Mouse (Mus musculus): ENCODE measurements at regions not wholly inside any gene's neighbourhood (a gene's known extent, or its start where the extent isn't known, plus 50 kb on each side); places are given as distances from the start of the nearest gene placed in this dataset.

DNA sequence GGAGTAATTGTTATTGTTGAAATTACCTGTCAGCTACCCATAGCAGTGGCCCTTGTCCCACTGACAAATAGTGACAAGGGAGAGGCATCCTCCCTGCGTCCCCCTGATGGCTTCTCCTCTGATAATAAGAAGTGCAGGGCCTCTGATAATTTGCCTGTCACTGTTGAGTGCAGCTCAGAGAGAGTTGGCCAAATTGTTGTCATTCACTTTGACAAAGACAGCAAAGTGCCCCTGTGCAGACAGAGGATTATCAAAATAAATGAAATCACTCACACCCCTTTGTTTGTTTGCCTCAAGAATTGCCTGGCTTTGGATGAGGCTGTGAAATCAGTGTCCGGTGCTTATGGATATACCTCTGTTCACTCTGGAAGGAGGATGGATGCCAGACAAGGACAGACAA is 266.3 kb downstream of the Meis1 start:
- ATAC-seq (ENCODE audit: low FRiP score): no peak
- 37% methylated on average over 2 of the region's 2 CpGs for WGBS
- Histone ChIP-seq H3K36me3 (replicated peaks; ENCODE audit: control insufficient read depth, insufficient read depth) (no peaks in the 10 kb centered on the region), H3K4me1 (replicated peaks; ENCODE audit: control insufficient read depth, insufficient read depth, low read length) (peaks cover 70% of the 10 kb centered on the region), H3K9ac (peak overlapping the region; percentile 5; the same call in 1 of the 2 replicates), H3K4me3 (replicated peaks; ENCODE audit: low read length) (no peak overlapping the region), H3K27ac (peak overlapping the region; percentile 90), H3K9me3 (ENCODE audit: control insufficient read depth, low read length) (no peaks in the 10 kb centered on the region), H3K27me3 (ENCODE audit: control insufficient read depth, insufficient read depth, low read length) (no peaks in the 10 kb centered on the region), H3K4me2 (replicated peaks) (peak overlapping the region; percentile 54)
- DNase-seq (ENCODE audit: low spot score): peak; percentile 32

DNA sequence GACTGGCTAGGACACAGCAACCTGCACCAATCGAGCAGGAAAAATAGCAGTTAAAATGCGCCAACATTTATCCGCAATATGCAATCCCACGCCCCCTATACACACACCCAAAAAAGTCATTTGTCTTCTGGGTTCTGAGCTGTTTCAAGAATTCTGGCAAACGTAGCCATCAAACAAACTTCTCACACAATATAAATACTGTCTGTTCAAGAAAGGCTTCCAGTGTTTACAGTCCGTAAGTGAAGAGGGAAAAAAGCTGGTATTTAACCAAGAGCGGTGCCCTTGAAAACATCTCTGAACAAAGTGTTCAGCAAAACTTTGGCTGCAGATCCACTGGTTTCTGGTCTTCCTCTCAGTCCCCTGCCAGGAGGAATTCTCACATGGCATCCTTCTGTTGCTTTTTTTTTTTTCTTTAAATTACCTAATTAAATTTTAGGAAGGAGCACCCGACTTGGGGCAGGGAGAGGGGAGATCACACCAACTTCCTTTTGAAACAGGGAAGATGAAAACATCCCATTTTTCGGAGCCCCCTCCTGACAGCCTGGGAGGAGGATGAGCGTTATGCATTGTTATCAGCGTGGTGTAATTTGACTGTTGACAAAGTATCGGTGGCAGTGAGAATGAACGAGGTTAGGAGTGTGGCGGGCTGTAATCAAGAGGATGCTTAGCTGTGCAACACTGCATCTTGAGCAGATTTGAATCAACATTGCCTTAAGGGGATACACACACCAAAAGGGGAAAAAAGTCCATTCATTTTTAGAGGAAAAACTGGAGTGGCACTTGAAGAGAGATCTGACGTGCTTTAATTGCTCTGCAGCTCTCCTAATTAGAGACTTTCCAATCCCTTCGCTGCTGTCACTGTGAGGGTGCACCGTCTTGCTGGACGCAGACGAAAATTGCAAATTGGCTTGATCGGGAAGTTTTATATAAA is 267.6 kb downstream of the Meis1 start:
- H3K36me3 ChIP-seq (replicated peaks; ENCODE audit: control insufficient read depth, insufficient read depth): no peaks in the 10 kb centered on the region
- peak overlapping the region; percentile 54 for H3K4me2 ChIP-seq (replicated peaks)
- peak overlapping the region; percentile 57 for H3K9ac ChIP-seq
- peaks cover 71% of the 10 kb centered on the region for H3K4me1 ChIP-seq (replicated peaks; ENCODE audit: control insufficient read depth, insufficient read depth, low read length)
- peak overlapping the region; percentile 90 for H3K27ac ChIP-seq
- 11% methylated on average over 20 of the region's 20 CpGs for WGBS
- peak overlapping the region; percentile 15 for H3K4me3 ChIP-seq (replicated peaks; ENCODE audit: low read length)
- H3K27me3 ChIP-seq (ENCODE audit: control insufficient read depth, insufficient read depth, low read length): no peaks in the 10 kb centered on the region
- peak; percentile 49 for ATAC-seq (ENCODE audit: low FRiP score)
- H3K9me3 ChIP-seq (ENCODE audit: control insufficient read depth, low read length): no peaks in the 10 kb centered on the region
- peak; percentile 58 for DNase-seq (ENCODE audit: low spot score)

DNA sequence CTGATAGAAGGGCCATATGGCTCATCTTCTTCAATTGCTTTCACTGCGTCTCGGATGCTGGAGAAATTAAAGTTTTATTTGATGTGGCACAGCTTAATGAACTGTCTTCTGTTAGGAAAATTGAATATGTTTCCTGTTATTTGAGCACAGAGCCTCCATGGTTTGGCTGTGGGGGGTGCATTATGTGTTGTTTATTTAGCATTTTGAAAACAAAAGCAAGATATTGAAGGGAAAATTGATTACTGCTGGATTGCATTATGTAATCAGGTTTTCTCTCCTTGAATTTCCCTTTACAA is 268.8 kb downstream of the Meis1 start:
- Histone ChIP-seq H3K9ac (peak overlapping the region; percentile 57; the same call in 1 of the 2 replicates), H3K27me3 (ENCODE audit: control insufficient read depth, insufficient read depth, low read length) (no peaks in the 10 kb centered on the region), H3K4me3 (replicated peaks; ENCODE audit: low read length) (no peak overlapping the region), H3K4me2 (replicated peaks) (peak overlapping the region; percentile 28; the same call in 1 of the 2 replicates), H3K4me1 (replicated peaks; ENCODE audit: control insufficient read depth, insufficient read depth, low read length) (peaks cover 78% of the 10 kb centered on the region), H3K27ac (peak overlapping the region; percentile 90), H3K9me3 (ENCODE audit: control insufficient read depth, low read length) (no peaks in the 10 kb centered on the region), H3K36me3 (replicated peaks; ENCODE audit: control insufficient read depth, insufficient read depth) (no peaks in the 10 kb centered on the region)
- ATAC-seq (ENCODE audit: low FRiP score) (no peak), DNase-seq (ENCODE audit: low spot score) (peak; percentile 40)
- 30% methylated on average over 2 of the region's 2 CpGs for WGBS

DNA sequence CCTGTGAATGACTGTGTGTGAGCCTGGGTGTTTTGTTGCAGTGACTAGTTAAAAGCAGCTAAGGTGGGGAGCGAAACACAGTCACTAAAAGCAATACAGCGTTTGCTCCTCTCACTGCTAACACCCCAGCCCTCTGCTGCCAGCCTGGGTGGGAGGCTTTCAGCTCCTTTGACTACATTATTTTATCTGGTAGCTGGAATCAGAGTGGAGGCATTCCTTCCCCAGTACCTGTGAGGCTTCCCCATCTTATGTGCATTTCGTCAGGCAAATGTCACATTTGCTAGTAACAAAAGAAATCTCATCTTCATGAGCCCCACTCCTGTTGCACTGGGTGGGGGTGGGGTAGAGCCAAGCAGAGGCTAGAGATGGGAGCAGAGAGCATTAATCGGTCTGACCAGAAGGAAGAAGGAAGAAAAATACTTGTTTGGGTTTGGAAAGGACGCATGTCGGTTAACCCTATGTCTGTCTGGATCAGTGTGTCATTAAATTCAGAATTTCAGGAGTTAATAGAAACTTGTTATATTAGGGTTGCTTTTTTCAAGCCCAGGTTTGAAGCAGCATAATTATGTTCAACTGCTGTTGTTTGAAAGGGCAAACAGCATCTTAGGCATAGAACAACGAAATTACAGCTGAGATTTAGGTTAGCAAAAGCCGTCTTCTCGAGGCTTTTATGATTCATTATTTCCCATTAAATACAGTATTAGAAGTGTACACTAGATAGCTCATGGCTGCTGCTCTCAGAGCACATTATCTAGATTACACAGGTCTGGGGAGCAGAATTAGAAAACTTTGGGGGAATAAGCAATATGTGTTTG is 269.3 kb downstream of the Meis1 start:
- Histone ChIP-seq H3K4me1 (replicated peaks; ENCODE audit: control insufficient read depth, insufficient read depth, low read length) (peaks cover 73% of the 10 kb centered on the region), H3K9me3 (ENCODE audit: control insufficient read depth, low read length) (no peaks in the 10 kb centered on the region), H3K4me3 (replicated peaks; ENCODE audit: low read length) (no peak overlapping the region), H3K36me3 (replicated peaks; ENCODE audit: control insufficient read depth, insufficient read depth) (no peaks in the 10 kb centered on the region), H3K27ac (peak overlapping the region; percentile 90), H3K4me2 (replicated peaks) (peak overlapping the region; percentile 28), H3K9ac (peak overlapping the region; percentile 57), H3K27me3 (ENCODE audit: control insufficient read depth, insufficient read depth, low read length) (no peaks in the 10 kb centered on the region)
- DNase-seq (ENCODE audit: low spot score): peak; percentile 40
- 24% methylated on average over 9 of the region's 9 CpGs for WGBS
- 0 out of 2 replicates have a peak, but pooled peaks have one; percentile 38 for ATAC-seq (ENCODE audit: low FRiP score)

DNA sequence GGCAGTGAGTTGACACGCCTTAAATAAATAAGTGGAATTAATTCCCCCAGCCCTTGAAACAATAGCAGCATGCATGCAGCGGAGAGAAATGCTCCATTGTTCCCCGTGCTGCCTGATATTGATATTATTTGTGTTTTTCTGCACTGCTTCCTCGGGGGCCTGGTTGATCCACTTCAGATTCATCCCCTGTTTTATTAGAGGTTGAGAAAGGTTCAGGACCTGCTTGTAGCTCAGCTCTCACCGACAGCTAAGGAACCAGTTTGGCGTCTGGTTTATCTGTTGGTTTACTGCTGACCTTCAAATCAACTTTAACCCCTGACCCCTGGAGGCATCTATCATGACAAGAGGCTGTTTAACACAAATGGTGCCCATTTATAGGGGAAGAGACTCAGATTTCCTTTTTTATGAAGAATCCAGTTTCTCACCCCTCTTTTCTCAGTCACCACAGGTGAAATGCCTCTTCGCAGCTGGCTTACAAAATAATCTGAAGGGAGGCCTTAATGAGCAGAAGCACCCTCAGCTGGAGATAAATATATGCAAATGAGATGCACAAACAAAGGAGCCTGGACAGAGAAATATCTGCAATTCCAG is 270.8 kb downstream of the Meis1 start:
- DNase-seq (ENCODE audit: low spot score): peak; percentile 57
- Histone ChIP-seq H3K9me3 (ENCODE audit: control insufficient read depth, low read length) (no peaks in the 10 kb centered on the region), H3K4me2 (replicated peaks) (peak overlapping the region; percentile 22; the same call in 1 of the 2 replicates), H3K27me3 (ENCODE audit: control insufficient read depth, insufficient read depth, low read length) (no peaks in the 10 kb centered on the region), H3K9ac (peak overlapping the region; percentile 57; the same call in 1 of the 2 replicates), H3K4me3 (replicated peaks; ENCODE audit: low read length) (no peak overlapping the region), H3K27ac (peak overlapping the region; percentile 90), H3K36me3 (replicated peaks; ENCODE audit: control insufficient read depth, insufficient read depth) (no peaks in the 10 kb centered on the region), H3K4me1 (replicated peaks; ENCODE audit: control insufficient read depth, insufficient read depth, low read length) (peaks cover 63% of the 10 kb centered on the region)
- ATAC-seq (ENCODE audit: low FRiP score): no peak
- WGBS: 9% methylated on average over 7 of the region's 7 CpGs

DNA sequence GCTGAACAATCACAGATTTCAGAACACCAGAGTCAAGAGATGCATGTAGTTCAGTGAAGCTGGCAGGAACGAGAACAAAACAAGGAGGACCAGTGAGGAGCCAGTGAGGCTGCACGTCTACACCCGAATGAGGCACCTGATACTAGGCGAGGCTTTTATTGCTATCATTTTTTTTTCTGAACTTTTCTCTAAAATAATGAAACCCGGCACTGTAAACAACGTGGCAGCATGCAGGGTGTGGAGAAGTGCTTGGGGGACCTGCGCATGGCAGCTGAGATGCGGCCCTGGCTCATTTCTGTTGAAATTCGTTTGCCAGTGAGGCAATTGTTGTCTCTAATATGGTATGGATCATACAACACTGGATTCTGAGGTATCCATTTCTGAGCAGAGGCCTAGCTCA is 271.4 kb downstream of the Meis1 start:
- DNase-seq (ENCODE audit: low spot score): no peak
- 0 out of 2 replicates have a peak, but pooled peaks have one; percentile 5 for ATAC-seq (ENCODE audit: low FRiP score)
- Histone ChIP-seq H3K9me3 (ENCODE audit: control insufficient read depth, low read length) (no peaks in the 10 kb centered on the region), H3K27me3 (ENCODE audit: control insufficient read depth, insufficient read depth, low read length) (no peaks in the 10 kb centered on the region), H3K4me2 (replicated peaks) (no peak overlapping the region), H3K9ac (peak overlapping the region; percentile 57), H3K4me1 (replicated peaks; ENCODE audit: control insufficient read depth, insufficient read depth, low read length) (peaks cover 57% of the 10 kb centered on the region), H3K4me3 (replicated peaks; ENCODE audit: low read length) (no peak overlapping the region), H3K36me3 (replicated peaks; ENCODE audit: control insufficient read depth, insufficient read depth) (no peaks in the 10 kb centered on the region), H3K27ac (peak overlapping the region; percentile 90)
- 39% methylated on average over 9 of the region's 9 CpGs for WGBS

DNA sequence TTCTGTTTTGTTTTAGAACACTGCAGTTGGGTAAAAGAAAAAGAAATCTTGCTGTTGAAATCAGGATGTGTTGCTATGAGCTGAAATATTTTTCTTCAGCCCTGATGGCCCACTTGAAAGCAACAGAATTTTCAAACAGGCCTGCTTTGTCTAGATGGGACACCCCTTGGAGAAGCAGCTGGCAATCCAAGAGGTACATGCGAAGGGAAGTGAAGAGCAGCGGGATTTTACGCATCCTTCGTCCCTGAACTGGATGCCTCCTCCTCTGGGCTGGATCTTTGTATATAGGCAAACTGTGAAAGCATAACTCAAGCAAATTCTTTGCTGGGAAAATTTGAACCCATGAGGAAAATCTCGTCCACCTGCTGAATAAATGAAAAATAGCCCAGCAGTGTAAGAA is 272.3 kb downstream of the Meis1 start:
- no peak overlapping the region for H3K4me3 ChIP-seq (replicated peaks; ENCODE audit: low read length)
- no peaks in the 10 kb centered on the region for H3K36me3 ChIP-seq (replicated peaks; ENCODE audit: control insufficient read depth, insufficient read depth)
- peaks cover 50% of the 10 kb centered on the region for H3K4me1 ChIP-seq (replicated peaks; ENCODE audit: control insufficient read depth, insufficient read depth, low read length)
- H3K27me3 ChIP-seq (ENCODE audit: control insufficient read depth, insufficient read depth, low read length): no peaks in the 10 kb centered on the region
- ATAC-seq (ENCODE audit: low FRiP score) (no peak), DNase-seq (ENCODE audit: low spot score) (no peak)
- 31% methylated on average over 5 of the region's 5 CpGs for WGBS
- H3K9ac ChIP-seq: no peak overlapping the region
- H3K27ac ChIP-seq: peak overlapping the region; percentile 90
- H3K4me2 ChIP-seq (replicated peaks): no peak overlapping the region
- H3K9me3 ChIP-seq (ENCODE audit: control insufficient read depth, low read length): no peaks in the 10 kb centered on the region

DNA sequence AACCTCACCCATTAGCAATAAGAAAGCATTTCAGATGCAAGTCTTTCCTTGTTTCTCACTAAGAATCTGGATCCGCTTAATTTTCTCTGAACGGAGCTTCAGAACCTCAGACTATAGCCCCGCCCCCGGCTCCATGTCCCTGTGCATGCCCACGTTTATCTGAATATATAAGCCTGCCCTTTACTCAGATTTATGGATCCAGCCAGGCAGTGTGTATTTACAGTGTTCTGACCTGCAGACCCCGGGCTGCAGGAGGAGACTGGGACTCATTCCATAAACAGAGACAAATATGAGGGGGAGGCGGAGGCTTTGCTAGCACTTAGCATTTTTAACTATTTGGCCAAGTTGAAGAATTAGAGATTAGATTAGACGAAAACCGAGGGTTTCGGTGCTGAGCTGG is 272.9 kb downstream of the Meis1 start:
- no peaks in the 10 kb centered on the region for H3K27me3 ChIP-seq (ENCODE audit: control insufficient read depth, insufficient read depth, low read length)
- no peak overlapping the region for H3K9ac ChIP-seq
- no peaks in the 10 kb centered on the region for H3K9me3 ChIP-seq (ENCODE audit: control insufficient read depth, low read length)
- H3K4me2 ChIP-seq (replicated peaks): 0 out of 2 replicates have a peak overlapping the region, but pooled peaks have one; percentile 6
- DNase-seq (ENCODE audit: low spot score) (peak; percentile 34), ATAC-seq (ENCODE audit: low FRiP score) (no peak)
- no peak overlapping the region for H3K4me3 ChIP-seq (replicated peaks; ENCODE audit: low read length)
- 54% methylated on average over 10 of the region's 10 CpGs for WGBS
- H3K36me3 ChIP-seq (replicated peaks; ENCODE audit: control insufficient read depth, insufficient read depth): no peaks in the 10 kb centered on the region
- peaks cover 43% of the 10 kb centered on the region for H3K4me1 ChIP-seq (replicated peaks; ENCODE audit: control insufficient read depth, insufficient read depth, low read length)
- H3K27ac ChIP-seq: peak overlapping the region; percentile 90
